Mouse (Mus musculus): ENCODE measurements around the gene Ube2m.

Ube2m gene

DNA sequence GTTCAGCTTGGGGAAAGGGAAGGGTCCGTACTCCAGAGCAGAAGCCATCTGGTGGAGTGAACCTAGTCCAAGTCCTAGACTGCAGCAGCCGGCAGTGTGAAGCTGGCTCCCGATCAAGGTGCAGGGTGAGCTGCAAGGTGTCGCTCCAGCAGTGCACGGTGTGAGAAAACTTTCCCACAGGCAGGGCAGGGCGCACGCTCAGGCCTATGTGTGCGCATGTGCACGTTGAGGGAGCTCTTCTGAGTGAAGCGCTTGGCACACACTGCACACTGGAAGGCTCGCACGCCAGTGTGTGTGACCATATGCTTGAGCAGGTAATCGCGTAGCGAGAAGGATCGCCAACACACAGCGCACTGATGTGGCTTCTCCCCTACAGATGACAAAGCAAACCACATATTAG, 32.1 kb downstream of the Ube2m start:
- in situ Hi-C loops (cut with MboI; ENCODE audit: low sequenced_read_pairs), result no loop called here

DNA sequence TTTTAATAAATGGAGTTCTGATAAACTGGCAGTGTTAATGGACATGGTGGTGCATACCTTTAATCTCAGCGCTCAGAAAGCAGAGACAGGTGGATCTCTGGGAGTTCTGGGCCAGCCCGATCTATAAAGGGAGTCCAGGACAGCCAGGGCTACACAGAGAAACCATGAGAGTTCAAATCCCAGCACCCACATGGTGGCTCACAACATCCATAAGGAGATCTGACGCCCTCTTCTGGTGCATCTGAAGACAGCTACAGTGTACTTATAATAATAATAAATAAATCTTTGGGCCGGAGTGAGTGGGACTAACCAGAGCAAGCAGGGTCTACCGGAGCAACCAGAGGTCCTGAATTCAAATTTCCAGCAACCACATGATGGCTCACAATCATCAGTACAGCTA, 34.7 kb downstream of the Ube2m start:
- in situ Hi-C loops (cut with MboI; ENCODE audit: low sequenced_read_pairs), result no loop called here

DNA sequence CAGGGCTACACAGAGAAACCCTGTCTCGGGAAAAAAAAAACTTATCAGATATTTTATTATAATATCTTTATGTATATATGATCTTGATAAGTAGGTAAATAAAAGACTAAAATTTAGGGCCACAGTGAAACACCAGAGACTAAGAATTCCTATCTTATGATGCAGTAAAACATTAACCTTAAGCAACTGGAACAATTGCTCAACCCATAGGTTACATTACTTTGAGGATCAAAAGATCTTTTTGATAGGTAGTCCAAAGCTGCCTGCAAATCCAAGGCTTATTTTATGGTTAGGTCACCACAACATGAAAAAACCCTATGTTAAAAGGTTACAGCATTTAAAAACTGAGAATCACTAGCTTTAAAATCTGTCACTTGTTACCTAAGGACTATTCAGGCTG, 36.5 kb downstream of the Ube2m start:
- in situ Hi-C loops (cut with MboI; ENCODE audit: low sequenced_read_pairs), result no loop called here

DNA sequence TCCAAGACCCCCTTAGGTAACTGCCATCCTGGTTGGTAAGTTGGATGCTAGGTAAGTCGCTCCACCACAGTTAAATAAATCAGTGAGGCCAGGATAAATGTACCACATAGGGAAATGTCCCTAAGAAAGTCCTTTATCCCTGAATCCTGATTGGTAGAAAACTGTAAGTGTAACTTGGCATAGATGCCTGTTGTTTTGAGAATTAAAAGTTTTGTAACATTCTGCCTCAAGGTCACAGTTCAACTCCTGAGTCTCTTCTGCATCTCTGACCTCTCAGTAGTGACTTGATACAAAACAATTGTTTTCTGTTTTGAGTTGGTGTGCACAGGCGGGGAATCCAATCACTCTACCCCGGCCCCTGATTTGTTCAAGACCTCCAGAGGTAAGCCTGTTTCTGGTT, 39.2 kb downstream of the Ube2m start, which contains the start of gene Trim28:
Trim28 (plus strand) TSS at position 264 of the 400 bp plus-strand sequence.
- in situ Hi-C loops (cut with MboI; ENCODE audit: low sequenced_read_pairs), result no loop called here

DNA sequence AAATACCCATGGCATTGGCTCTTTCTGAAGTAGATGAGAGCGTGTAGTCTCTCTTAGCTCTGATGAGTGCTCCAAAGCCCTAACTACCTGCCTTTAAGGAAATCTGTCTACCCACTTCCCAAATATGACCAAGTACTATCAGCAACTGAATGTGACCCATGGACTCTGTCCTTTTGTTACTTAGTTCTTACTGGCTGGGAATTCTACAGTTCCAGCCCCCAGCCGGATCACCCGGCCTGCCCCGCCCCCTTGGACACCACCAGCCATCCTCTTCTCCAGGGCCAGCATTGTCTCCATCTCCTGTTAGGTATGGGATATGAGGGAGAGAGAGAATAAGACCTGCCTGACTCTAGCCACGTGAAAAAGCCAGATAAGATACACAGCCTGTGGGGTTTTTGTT, 40.0 kb downstream of the Ube2m start, which contains the start of gene Slc27a5:
Slc27a5 (minus strand) TSS at position 140 of the 400 bp plus-strand sequence.
- in situ Hi-C loops (cut with MboI; ENCODE audit: low sequenced_read_pairs), result no loop called here

DNA sequence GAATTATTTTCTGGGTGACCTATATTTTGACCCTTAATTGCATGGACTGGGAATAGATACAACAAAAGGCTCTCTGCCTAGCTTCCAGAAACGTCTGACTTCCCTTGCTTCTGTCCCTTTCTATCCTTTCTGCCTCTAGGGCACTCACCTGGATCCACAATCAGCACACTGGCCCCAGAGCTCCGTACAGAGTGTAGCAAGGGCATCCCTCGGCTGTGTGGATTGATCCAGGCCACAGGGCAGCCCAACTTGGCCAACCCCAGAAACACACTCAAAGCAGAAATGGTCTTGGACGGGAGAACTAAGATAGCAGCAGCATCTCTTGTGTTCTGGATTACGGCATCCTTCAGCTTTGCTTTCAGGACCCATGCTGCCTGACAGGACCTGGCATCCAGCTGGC, 40.8 kb downstream of the Ube2m start:
- in situ Hi-C loops (cut with MboI; ENCODE audit: low sequenced_read_pairs), result no loop called here

DNA sequence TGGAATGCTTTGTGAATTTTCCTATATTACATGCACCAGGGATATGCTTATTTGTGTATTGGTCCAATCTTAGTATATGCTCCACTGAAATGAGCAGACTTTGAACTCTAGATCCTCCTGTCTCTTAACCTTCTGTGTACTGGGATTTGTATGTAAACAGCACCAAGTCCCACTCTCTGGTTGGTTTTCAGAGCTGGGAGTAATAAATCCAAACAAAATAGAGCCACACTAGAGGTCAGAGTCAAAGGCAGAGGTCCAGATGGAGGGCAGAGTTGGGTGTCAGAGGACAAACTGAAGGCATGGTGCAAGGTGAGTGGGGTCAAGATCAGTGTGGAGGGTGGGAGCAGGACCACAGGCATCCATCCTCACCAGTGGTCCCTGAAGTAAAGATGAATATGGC, 42.2 kb downstream of the Ube2m start:
- in situ Hi-C loops (cut with MboI; ENCODE audit: low sequenced_read_pairs), result no loop called here

DNA sequence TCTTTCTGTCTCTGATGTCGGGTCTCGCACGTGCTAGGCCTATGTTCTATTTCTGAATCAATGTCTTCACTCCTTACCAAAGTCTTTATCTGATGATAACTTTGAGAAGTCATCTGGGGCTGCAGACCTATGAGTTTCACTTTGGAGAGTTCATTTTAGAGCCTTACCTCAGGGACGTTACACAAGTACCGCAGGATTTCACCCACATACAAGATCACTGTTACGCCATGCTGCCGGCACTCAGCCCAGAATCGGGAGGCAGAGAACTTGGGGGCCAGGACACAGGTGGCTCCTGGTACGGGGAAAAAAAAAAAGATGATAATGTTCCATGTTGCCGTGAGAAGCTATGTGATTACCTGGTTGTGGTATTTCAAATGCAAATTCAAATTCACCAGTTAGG, 44.9 kb downstream of the Ube2m start:
- in situ Hi-C loops (cut with MboI; ENCODE audit: low sequenced_read_pairs), result no loop called here

DNA sequence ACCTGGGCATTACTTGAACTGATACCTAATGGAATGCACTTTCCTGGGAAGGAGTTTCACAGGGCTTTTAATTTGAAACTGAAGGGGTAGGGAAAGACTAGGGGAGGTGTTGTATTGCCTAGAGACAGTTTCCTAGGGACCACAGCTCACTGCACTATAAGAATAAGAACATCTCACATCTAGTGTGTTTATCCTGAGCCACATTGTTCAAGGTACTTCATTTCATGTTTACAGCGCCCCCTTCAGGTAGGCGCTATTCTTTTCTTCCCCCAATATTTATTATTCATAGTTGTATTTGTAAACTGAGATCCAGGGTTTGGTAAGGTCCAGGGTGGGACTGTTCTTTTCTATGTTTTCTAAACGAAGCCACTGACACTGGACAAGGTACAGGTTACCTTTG, 45.9 kb downstream of the Ube2m start:
- in situ Hi-C loops (cut with MboI; ENCODE audit: low sequenced_read_pairs), result no loop called here

DNA sequence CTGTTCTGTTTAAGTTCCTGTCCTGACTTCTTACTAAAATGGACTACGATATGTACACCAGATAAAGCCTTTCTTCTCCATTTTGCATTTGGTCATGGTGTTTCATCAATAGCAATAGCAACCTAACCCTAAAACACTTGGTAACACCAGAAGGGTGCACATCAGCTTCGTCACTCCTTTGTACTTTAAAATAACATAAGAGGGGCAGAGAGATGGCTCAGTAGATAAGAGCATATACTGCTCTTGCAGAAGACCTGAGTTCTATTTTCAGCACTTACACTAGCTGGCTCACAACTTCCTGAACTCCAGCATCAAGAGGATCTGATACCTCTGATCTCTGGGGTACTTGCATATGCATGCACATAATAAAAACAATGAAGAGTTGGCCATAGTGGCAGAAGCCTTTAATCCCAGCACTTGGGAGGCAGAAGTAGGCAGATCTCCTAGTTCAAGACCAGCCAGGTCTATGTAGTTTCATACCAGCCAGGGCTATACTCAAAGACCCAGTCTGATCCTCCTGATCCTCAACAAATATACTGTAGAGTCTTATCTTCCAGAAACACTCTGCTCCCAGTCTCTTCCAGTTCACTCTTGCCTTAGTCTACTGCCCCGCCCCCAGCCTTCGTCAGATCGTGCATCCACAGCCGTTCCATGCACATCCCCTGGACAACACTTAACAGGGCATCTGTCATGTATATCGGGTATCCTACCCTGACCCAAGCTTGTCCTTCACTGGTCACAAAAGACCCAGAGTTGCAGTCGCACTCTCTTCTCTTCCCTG, 50.5 kb downstream of the Ube2m start:
- in situ Hi-C loops (cut with MboI; ENCODE audit: low sequenced_read_pairs), result no loop called here

DNA sequence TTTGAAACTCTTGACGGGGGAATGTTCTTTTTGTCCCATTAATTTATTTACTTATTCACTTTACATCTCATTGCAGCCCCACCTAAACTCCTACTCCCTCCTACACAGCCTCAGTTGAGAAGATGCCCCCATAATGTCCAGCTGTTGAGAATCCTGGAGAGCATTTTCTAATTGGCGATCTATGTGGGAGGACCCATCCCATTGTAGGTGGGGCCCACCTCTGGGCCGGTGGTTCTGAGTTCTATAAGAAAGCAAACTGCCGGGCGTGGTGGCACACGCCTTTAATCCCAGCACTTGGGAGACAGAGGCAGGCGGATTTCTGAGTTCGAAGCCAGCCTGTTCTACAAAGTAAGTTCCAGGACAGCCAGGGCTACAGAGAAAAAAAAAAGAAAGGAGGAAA, 51.2 kb downstream of the Ube2m start:
- in situ Hi-C loops (cut with MboI; ENCODE audit: low sequenced_read_pairs), result no loop called here

DNA sequence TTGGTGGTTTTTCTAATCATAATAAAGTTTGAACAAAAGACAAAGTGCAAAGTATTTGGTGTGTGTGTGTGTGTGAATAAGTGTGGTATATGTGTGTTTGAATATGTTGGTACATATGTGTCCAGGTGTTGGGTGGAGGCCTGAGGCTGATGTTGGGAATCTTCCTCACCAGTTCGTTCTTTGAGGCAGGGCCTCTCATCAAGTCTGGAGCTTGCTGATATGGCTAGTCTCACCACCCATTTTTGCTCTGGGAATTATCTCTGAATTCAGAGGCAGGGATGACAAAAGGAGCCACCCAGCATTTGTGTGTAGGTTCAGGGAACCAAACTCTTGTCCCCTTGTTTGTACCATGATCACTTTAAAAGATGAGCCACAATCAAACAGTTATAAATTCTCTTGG, 52.4 kb downstream of the Ube2m start:
- in situ Hi-C loops (cut with MboI; ENCODE audit: low sequenced_read_pairs), result no loop called here

Data from CH12F3 (cell line).